Mouse (Mus musculus): Measurements from ENCODE around the gene Tdo2. TPM values are rescaled to one million over a fixed set of nuclear protein-coding genes. Genes with fewer than 3 reads are reported as not detected.
A peak's percentile ranks its signal among the peaks of the same experiment; 100 is the strongest.

Tdo2 gene
- 0.14 TPM for polyA plus RNA-seq (2021)

GRCm38 (mm10) chr3:81976102-81976501 lies at the start of gene Tdo2:
Gene Tdo2 (minus strand): TSS chr3:81976202.
- in situ Hi-C loops (cut with MboI; ENCODE audit: low pct_unique_long_range_greater_than_20kb): no loop called here
- no peak for DNase-seq (ENCODE audit: low read depth, low spot score)
- no peak for TF ChIP-seq CTCF (IDR thresholded peaks at IDR 0.05)

GRCm38 (mm10) chr3:82023065-82023464 lies 47.1 kb upstream of the Tdo2 start:
- DNase-seq (ENCODE audit: low read depth, low spot score) (no peak), ATAC-seq (no peak)
- H3K27me3 ChIP-seq: peaks cover 50% of the 10 kb centered on the region
- POLR2A ChIA-PET: no interaction called here
- TF ChIP-seq CTCF (IDR thresholded peaks at IDR 0.05): no peak
- CTCF ChIA-PET: no interaction called here
- in situ Hi-C loops (cut with MboI; ENCODE audit: low pct_unique_long_range_greater_than_20kb): no loop called here

More at GRCm38 (mm10) chr3:81976102-81976501, at the start of gene Tdo2:
- H3K27me3 ChIP-seq: peaks cover 75% of the 10 kb centered on the region
- ChIA-PET CTCF (interaction anchor here (1.2 to 1.6 kb wide), 2 partner anchors 13 to 44 kb away, joined by 3 to 4 read pairs; partner anchors contain the start of gene Ctso), POLR2A (interaction anchor here (2.1 kb wide), 1 partner anchor 11 kb away, joined by 4 read pairs; no protein-coding TSS in a partner anchor)
- ATAC-seq: no peak

- no peak for TF ChIP-seq CTCF (IDR thresholded peaks at IDR 0.05)
- ChIA-PET CTCF (no interaction called here), POLR2A (no interaction called here)
- ATAC-seq (no peak), DNase-seq (ENCODE audit: low read depth, low spot score) (no peak)
- peaks cover 50% of the 10 kb centered on the region for H3K27me3 ChIP-seq
- in situ Hi-C loops (cut with MboI; ENCODE audit: low pct_unique_long_range_greater_than_20kb): no loop called here
Observed at GRCm38 (mm10) chr3:82022421-82022920, 46.5 kb upstream of the Tdo2 start.

GRCm38 (mm10) chr3:82014148-82014703 lies 38.2 kb upstream of the Tdo2 start:
- ATAC-seq (no peak), DNase-seq (ENCODE audit: low read depth, low spot score) (no peak)
- in situ Hi-C loops (cut with MboI; ENCODE audit: low pct_unique_long_range_greater_than_20kb): no loop called here
- ChIA-PET POLR2A (no interaction called here), CTCF (interaction anchor here (1.4 kb wide), 1 partner anchor 15 kb away, joined by 3 read pairs; no protein-coding TSS in a partner anchor)
- peaks cover 67% of the 10 kb centered on the region for H3K27me3 ChIP-seq
- no peak for TF ChIP-seq CTCF (IDR thresholded peaks at IDR 0.05)

- H3K27me3 ChIP-seq: peaks cover 64% of the 10 kb centered on the region
- CTCF ChIA-PET: interaction anchor here (0.6 to 1.6 kb wide), 3 partner anchors 9 to 139 kb away, joined by 3 to 5 read pairs (median 4); no protein-coding TSS in a partner anchor
- in situ Hi-C loops (cut with MboI; ENCODE audit: low pct_unique_long_range_greater_than_20kb): no loop called here
- no peak for TF ChIP-seq CTCF (IDR thresholded peaks at IDR 0.05)
- POLR2A ChIA-PET: no interaction called here
- no peak for DNase-seq (ENCODE audit: low read depth, low spot score)
- ATAC-seq: no peak
Observed at GRCm38 (mm10) chr3:82007002-82007401, 31.0 kb upstream of the Tdo2 start.

- H3K27me3 ChIP-seq: peaks cover 60% of the 10 kb centered on the region
- in situ Hi-C loops (cut with MboI; ENCODE audit: low pct_unique_long_range_greater_than_20kb): no loop called here
- CTCF ChIA-PET: interaction anchor here (0.8 to 2.0 kb wide), 3 partner anchors 16 to 48 kb away, joined by 3 to 6 read pairs (median 4); no protein-coding TSS in a partner anchor
- ATAC-seq (no peak), DNase-seq (ENCODE audit: low read depth, low spot score) (no peak)
- TF ChIP-seq CTCF (IDR thresholded peaks at IDR 0.05): peak; percentile 66
- POLR2A ChIA-PET: no interaction called here
Observed at GRCm38 (mm10) chr3:81995988-81996387, 20.0 kb upstream of the Tdo2 start.

GRCm38 (mm10) chr3:81995371-81995770 lies 19.4 kb upstream of the Tdo2 start:
- in situ Hi-C loops (cut with MboI; ENCODE audit: low pct_unique_long_range_greater_than_20kb): no loop called here
- H3K27me3 ChIP-seq: peaks cover 66% of the 10 kb centered on the region
- DNase-seq (ENCODE audit: low read depth, low spot score) (no peak), ATAC-seq (no peak)
- no peak for TF ChIP-seq CTCF (IDR thresholded peaks at IDR 0.05)
- ChIA-PET CTCF (interaction anchor here (0.8 to 2.0 kb wide), 3 partner anchors 15 to 48 kb away, joined by 3 to 6 read pairs (median 4); no protein-coding TSS in a partner anchor), POLR2A (no interaction called here)

- in situ Hi-C loops (cut with MboI; ENCODE audit: low pct_unique_long_range_greater_than_20kb): no loop called here
- H3K27me3 ChIP-seq: peaks cover 67% of the 10 kb centered on the region
- ChIA-PET CTCF (interaction anchor here (1.3 kb wide), 1 partner anchor 10 kb away, joined by 3 read pairs; no protein-coding TSS in a partner anchor), POLR2A (no interaction called here)
- DNase-seq (ENCODE audit: low read depth, low spot score) (no peak), ATAC-seq (no peak)
- TF ChIP-seq CTCF (IDR thresholded peaks at IDR 0.05): no peak
Observed at GRCm38 (mm10) chr3:81990531-81990930, 14.5 kb upstream of the Tdo2 start.

- no peak for ATAC-seq
- CTCF ChIA-PET: interaction anchor here (1.3 kb wide), 3 partner anchors 9 to 13 kb away, joined by 3 to 4 read pairs (median 3); partner anchors contain the start of gene Tdo2
Observed at GRCm38 (mm10) chr3:81989692-81990141, 13.7 kb upstream of the Tdo2 start.

GRCm38 (mm10) chr3:81987628-81988027 lies 11.6 kb upstream of the Tdo2 start:
- TF ChIP-seq CTCF (IDR thresholded peaks at IDR 0.05): no peak
- DNase-seq (ENCODE audit: low read depth, low spot score) (no peak), ATAC-seq (no peak)
- in situ Hi-C loops (cut with MboI; ENCODE audit: low pct_unique_long_range_greater_than_20kb): no loop called here
- H3K27me3 ChIP-seq: peaks cover 78% of the 10 kb centered on the region
- ChIA-PET CTCF (interaction anchor here (1.6 kb wide), 1 partner anchor 10 kb away, joined by 4 read pairs; no protein-coding TSS in a partner anchor), POLR2A (interaction anchor here (1.6 kb wide), 1 partner anchor 10 kb away, joined by 4 read pairs; no protein-coding TSS in a partner anchor)

More at GRCm38 (mm10) chr3:81989692-81990141, 13.7 kb upstream of the Tdo2 start:
- no peak for TF ChIP-seq CTCF (IDR thresholded peaks at IDR 0.05)
- in situ Hi-C loops (cut with MboI; ENCODE audit: low pct_unique_long_range_greater_than_20kb): no loop called here
- H3K27me3 ChIP-seq: peaks cover 74% of the 10 kb centered on the region
- POLR2A ChIA-PET: no interaction called here
- DNase-seq (ENCODE audit: low read depth, low spot score): no peak

- in situ Hi-C loops (cut with MboI; ENCODE audit: low pct_unique_long_range_greater_than_20kb): no loop called here
- DNase-seq (ENCODE audit: low read depth, low spot score): no peak
- TF ChIP-seq CTCF (IDR thresholded peaks at IDR 0.05): no peak
- no peak for ATAC-seq
- H3K27me3 ChIP-seq: peaks cover 77% of the 10 kb centered on the region
- CTCF ChIA-PET: interaction anchor here (1.4 kb wide), 1 partner anchor 12 kb away, joined by 3 read pairs; no protein-coding TSS in a partner anchor
- POLR2A ChIA-PET: no interaction called here
Observed at GRCm38 (mm10) chr3:81986103-81986502, 10.1 kb upstream of the Tdo2 start.
